Mouse (Mus musculus) spleen, adult 12 weeks (tissue): ENCODE data around the gene Tekt5.

Experiments
- DNase-seq: peaks from one replicate; pipeline ENCODE4 v3.0.0; 2022; ENCODE audit warnings: low spot score

Tekt5 gene

DNA sequence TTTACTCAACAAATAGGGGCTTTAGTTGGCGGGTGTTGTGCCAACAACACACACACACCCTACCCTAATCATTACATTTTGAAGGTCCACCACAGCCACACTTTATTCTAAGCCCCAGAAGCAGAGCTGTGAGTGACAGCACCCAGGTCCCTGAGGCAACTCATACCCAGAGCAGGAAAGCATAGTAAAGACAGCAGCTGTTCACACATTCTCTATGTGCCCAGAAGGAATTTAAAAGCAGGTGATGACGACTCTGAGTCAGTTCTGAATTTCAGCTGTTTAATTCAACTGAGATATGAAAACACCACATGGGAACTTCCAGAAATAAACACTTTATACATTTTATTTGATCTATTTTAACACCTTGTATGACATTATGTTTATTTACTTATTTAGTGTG is 15.8 kb downstream of the Tekt5 start:
- no peak for DNase-seq

- DNase-seq, result no peak
Observed at GRCm38 (mm10) chr16:10377286-10377685, 18.0 kb downstream of the Tekt5 start.

DNA sequence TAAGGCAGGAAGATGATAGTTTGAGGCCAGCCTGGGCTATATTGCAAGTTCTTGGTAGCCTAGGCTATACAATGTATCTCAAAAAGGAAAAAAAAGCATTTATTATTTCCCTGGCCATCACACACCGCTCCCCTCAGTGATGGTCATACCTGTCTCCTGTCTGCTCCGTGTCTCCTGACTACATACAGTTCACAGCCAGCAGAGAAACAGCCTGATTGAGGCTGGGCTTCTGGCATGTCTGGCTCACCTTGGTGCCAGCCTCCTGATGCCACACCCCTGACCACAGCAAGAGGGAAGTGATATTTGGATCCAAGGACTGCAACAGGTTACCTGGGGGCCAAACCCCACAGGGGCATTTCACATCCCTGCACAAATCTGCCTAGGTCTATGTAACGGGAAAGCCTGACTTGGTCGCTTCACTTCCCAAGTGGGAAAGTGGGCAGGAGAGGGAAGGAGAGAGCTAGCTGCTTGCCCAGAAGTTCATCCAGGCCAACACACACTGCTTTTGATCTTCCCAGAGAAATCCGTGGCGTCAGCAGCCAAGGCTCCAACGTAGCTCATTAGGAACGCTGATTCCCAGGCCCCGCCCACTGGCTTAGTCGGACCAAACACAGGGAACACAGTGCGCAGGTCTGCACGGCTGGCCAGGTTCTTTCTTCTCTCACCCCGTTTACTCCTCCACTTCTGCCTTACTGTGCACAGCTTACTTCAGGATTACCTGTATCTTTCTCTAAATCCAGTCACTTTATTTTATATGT is 20.9 kb downstream of the Tekt5 start:
- no peak for DNase-seq

DNA sequence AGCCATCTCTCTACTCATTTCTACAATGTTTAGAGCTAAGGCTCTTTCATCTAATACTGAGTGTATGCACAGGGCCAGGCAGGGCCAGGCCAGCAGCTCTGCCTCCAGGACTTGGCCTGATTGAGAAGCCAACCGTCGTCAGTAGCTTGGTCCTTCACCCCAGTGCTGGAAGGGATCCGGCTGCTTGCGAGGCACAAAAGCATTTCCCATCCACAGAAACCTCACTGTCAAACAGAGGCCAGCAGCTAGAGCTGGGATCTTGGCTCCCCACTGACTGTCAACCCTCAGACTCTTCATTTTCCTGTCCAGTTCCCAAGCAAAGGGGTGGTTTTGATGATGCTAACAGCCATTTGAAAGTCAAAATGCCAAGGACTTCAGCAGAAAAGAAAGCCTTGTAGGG is 22.9 kb downstream of the Tekt5 start:
- no peak for DNase-seq

- no peak for DNase-seq
Observed at GRCm38 (mm10) chr16:10369996-10370395, 25.3 kb downstream of the Tekt5 start.

DNA sequence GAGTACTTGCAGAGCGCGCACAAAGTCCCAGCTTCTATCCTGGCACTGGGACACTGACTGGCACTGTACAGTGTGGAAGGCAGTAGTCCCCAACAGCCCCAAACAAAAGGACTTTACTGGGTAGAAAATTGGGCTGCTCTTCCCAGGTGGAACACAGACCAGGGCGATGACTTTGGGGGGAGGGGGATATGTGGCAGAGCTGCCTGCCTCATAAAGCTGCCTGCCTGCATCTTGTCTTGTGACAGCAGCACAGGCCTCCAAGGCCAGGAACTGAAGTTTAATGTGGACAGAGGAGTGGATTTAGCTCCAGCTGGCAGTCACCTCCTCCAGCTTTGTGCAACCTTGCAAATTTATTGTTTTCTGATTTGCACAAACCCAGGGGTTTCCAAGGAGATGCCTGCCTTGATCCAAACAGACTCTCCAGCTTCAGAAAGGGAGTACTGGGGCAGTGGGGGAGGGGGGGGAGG is 25.8 kb downstream of the Tekt5 start:
- no peak for DNase-seq

DNA sequence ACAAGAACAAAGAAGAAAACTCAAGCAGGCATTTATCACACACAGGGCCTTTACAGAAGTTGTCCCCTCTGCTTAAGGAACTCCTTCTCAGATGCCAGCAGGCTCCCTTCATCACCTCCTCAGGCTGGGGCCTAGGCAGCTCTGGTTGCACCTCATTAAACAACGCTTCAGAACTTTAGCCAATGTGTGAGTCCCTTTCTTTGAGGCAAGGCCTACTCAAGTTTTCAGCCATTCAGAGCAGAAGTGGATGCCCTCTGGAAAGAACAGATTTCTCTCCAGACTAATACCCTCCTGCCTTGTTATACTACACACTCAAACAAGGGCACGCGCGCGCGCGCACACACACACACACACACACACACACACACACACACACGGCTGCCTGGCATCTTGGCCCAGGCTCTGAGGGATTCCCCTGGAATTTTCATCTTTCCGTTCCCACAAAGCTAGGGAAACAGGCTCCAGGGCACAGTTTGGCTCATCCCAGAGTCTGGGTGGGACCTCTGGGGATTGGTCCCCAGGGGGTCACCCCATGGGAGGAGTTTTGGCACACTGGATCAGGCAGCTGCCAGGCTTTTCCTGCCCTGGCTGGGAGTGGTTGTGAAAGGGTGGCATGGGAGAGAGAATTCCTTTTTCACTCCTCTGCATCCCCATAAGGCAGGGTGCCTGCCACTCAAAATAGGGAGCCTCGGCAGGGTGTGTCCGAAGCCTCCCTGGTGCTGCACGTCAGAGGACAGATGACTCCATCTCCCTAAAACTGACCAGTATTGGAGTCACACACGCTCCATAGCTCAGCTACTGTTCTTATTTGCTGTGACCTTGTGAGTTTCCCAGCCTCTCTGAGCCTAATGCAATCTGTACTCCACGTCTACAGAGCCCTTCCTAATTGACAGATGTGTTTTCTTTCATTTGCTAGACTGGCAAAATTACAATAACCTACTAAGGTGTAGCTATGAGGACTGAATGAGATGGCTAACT is 28.8 kb downstream of the Tekt5 start:
- DNase-seq, result no peak

DNA sequence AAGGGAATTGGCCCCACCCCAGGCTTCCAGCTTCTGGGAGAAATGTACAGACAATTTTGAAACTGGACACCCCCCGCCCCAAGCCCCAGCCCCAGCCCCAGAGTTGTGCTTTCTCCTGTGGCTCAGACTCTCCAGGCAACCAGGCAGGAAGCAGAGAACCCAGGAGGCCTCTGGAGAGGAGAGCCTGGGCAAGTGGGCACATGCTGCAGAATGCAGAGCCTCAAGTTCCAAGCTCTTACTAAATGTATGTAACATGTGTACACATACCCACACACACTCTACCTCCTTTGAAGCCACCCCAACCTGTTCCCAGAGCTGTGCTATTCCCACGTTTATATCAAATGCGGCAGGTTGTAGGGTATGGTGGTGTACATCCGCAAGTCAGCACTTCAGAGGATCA is 29.5 kb downstream of the Tekt5 start:
- no peak for DNase-seq

GRCm38 (mm10) chr16:10363061-10363460 is 32.2 kb downstream of the Tekt5 start:
- no peak for DNase-seq

DNA sequence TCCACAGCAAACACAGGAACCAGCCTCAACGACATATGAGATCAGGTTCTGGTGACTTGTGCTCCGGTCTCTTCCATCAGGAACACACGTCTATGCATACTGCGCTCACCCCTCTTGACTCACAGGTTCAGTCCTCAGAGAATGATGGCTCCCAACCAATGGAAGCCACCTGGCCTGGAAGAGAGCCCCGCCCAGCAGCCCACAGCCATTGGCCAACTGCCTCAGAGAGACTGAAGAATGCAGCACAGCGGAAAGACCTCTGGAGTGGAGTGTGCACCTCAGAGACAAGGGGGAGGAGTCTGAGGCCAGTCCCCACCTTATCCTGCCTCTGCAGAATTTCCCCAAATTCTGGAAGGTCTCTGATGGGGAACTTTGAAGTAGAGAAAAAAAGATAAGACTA is 36.0 kb downstream of the Tekt5 start:
- DNase-seq, result no peak

DNA sequence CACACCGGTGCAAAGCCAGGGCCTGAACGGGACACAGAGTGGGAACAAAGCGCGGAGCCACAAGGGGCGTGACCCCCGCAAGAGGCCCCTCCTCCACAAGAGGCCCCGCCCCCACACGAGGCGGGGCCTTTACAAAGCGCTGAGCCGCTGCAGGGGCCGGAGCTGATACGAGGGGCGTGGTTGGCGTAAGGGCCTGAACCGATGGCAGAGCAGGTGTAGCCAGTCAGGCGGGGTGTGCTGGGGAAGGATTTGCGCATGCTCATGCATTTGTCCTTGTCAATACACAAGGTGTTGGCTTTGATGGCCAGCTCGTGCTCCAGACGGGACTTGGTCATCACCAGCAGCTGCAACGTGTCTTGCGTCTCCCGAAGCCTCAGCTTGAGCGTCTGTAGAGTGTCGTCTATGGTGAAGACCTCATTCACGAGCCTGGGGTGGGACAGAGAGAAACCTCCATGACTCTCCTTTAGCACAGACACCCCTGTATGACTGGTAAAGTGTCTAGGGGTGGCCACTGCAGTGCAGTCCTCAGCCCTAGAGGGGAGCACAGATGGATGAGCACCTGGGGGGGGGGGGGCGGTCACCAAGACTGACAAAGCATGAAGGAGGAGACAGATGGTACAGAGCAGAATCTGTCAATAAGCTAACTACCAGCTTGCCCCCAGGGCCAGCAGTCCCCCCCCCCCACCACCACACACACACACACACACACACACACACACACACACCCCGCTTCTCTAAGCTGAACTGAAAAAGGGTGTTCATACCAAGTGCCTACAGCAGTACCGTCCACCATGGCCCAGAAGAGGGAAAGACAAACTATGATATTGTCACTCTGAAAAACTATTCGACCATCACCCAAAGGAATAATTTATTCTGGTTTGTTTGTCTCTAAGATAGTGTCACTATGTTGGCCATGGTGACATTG is 37.0 kb downstream of the Tekt5 start:
- peak; percentile 15 for DNase-seq

- DNase-seq, result no peak
Observed at GRCm38 (mm10) chr16:10355004-10355403, 40.3 kb downstream of the Tekt5 start.

GRCm38 (mm10) chr16:10351050-10351636 is 44.1 kb downstream of the Tekt5 start:
- DNase-seq, result no peak

DNA sequence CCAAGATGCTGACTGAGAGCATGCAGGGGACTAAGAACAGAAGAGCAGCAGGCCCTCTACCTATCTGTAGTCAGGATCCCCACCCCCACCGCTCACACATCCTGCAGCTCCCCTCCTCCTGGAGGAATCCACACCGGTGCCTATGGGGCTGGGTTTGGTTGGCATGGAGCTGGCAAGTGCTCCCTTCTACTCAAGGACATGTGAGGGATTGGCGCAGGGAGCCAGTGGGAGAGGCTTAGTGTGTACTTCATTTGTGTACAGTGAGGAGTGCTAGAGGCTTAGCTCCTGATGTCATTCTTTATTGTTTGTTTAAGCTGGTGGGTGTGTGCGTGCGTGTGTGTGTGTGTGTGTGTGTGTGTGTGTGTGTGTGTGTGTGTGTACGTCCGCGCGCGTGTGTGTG is 45.4 kb downstream of the Tekt5 start:
- no peak for DNase-seq

DNA sequence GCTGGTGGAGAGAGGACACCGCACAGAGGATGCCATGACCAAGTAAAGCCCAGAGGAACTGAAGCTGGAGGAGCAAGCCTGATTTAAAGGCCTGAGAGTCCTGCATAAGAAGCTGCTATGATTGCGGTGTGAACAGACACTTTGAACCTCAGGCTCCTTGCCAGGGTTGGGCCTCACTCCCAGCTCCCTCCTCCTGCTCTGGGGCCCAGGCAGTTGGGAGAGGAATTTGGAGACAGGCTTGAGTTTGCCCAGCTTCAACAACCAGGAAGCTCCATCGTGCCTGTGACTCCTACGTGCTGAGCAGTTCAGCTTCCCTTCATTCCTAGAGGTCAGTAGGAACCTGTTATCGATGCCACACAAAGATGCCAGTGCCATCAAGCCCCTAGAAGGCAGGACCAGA is 45.9 kb downstream of the Tekt5 start:
- no peak for DNase-seq

DNA sequence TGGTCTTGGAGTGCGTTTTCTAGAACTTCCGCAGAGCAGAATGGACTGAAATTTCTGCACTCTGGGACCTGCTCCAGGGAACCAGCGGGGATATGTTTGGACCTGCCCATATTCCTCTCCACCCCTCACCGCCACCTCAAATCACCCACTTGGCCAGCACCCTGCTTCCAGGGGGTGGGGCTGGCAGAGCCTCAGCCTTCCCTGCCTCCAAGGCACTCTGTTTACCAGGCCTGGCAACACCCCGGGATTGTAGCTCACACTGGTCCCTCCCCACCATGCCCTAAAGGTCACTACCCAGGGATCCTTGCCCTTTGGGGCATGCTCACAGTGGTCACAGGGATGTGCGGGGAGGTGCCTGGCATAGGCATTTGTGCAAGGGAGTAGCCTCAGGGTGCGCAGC is 47.7 kb downstream of the Tekt5 start:
- no peak for DNase-seq

GRCm38 (mm10) chr16:10341110-10341509 is 54.2 kb downstream of the Tekt5 start:
- no peak for DNase-seq

DNA sequence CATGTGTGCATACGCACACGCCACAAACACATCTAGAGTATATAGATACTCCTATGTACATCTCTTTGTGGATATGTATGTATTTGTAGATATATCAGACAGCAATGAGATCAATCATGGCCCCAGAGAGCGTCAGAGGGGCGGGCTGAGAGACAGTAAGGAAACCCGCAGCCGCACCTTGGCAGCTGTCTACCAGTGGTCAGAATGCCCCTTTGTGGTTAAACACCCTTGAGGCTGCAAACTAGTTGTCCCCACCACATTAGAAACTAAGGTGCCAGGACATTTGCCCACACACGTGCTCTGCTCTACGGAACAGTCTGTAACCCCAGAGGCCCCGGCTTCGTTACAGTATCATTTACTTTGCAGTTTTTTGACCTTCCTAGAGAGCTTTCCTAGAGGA is 55.4 kb downstream of the Tekt5 start:
- no peak for DNase-seq

DNA sequence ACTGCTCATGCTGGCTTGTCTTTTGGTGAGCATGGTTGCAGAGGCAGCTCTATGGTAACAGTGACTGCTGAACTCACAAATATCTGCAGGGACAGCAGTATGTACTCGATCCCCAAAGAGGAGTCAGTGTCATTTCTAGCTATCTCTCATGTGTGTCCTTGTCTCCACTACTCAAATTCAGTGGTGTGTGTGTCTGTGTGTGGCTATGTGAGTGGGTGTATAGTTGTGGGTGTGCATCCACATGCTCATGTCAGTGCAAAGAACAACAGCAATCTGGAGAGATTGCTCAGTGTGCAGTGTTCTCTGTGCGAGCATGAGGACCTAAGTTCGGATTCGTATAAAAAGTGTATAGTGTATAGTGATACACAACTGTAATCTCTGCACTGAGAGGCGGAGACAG is 56.7 kb downstream of the Tekt5 start:
- DNase-seq, result no peak

GRCm38 (mm10) chr16:10337422-10338197 is 57.7 kb downstream of the Tekt5 start:
- no peak for DNase-seq
